Mouse (Mus musculus) liver, embryonic 14.5 days (tissue): Measurements from ENCODE around the gene Traf7. TPM values are rescaled to one million over a fixed set of nuclear protein-coding genes. Genes with fewer than 3 reads are reported as not detected.

Experiments used
- ATAC-seq: fragments of 200-750 bp; cut with Nextera tagmentation; 2 replicates; pipeline ENCODE4 v1.8.0; 2017; ENCODE audit warnings: moderate number of reproducible peaks, mild to moderate bottlenecking, moderate library complexity; ENCODE audit not compliant: insufficient read depth
- DNase-seq, 3 experiments: peaks; one replicate each; pipeline ENCODE4 v3.0.0-alpha.2; 2012 to 2013; ENCODE audit warnings: low read depth in 3 of 3, low spot score in 3 of 3
- H3K27ac ChIP-seq: fragments of 300-500 bp; sonication (generic); 2 replicates; pipeline ENCODE4 v1.5.1; 2014; ENCODE audit warnings: moderate library complexity, mild to moderate bottlenecking, control low read depth, inconsistent platforms
- H3K27me3 ChIP-seq: fragments of 300-500 bp; sonication (generic); 2 replicates; pipeline ENCODE4 v1.6.1; 2014; ENCODE audit warnings: mild to moderate bottlenecking, low read length, moderate library complexity; ENCODE audit not compliant: control insufficient read depth, insufficient read depth
- H3K36me3 ChIP-seq: fragments of 300-500 bp; sonication (generic); replicated peaks from 2 replicates; pipeline ENCODE4 v1.6.1; 2014; ENCODE audit warnings: low read depth; ENCODE audit not compliant: control insufficient read depth, insufficient read depth
- H3K4me1 ChIP-seq, 2 experiments: fragments of 200-500 bp in 1 of 2; fragments of 300-500 bp in 1 of 2; sonication (generic) in 1 of 2; replicated peaks; 2 replicates each; pipeline ENCODE4 v1.6.1; 2012 to 2014; ENCODE audit warnings: antibody characterized with exemption in 1 of 2, inconsistent platforms in 1 of 2, low read length in 1 of 2; ENCODE audit not compliant: control insufficient read depth in 2 of 2, insufficient read depth in 2 of 2
- H3K4me2 ChIP-seq: fragments of 300-500 bp; sonication (generic); 2 replicates; pipeline ENCODE4 v1.6.1; 2014; ENCODE audit warnings: low read depth, mild to moderate bottlenecking, control low read depth, moderate library complexity
- H3K4me3 ChIP-seq, 2 experiments: fragments of 200-500 bp in 1 of 2; fragments of 300-500 bp in 1 of 2; sonication (generic) in 1 of 2; 2 replicates each; pipeline ENCODE4 v1.5.1; 2012 to 2014; ENCODE audit warnings: low read depth in 2 of 2, low read length in 2 of 2, mild to moderate bottlenecking in 2 of 2, control low read depth in 1 of 2, inconsistent platforms in 1 of 2, moderate library complexity in 1 of 2; ENCODE audit not compliant: insufficient read depth in 1 of 2
- H3K9ac ChIP-seq: fragments of 300-500 bp; sonication (generic); replicated peaks from 2 replicates; pipeline ENCODE4 v1.6.1; 2014; ENCODE audit warnings: mild to moderate bottlenecking, control low read depth, moderate library complexity
- H3K9me3 ChIP-seq: fragments of 300-500 bp; sonication (generic); 2 replicates; pipeline ENCODE4 v1.6.1; 2016; ENCODE audit warnings: low read length, mixed read lengths; ENCODE audit not compliant: control insufficient read depth
- CTCF ChIP-seq: IDR thresholded peaks from 2 replicates; pipeline ENCODE4 v1.5.1; 2016; ENCODE audit warnings: antibody characterized with exemption, low read depth, control low read depth
- EP300 ChIP-seq: IDR thresholded peaks from 2 replicates; pipeline ENCODE4 v1.6.1; 2016; ENCODE audit warnings: antibody characterized with exemption, low read depth
- WGBS: fragments of 180-500 bp; shearing (Covaris S2); extraction: QIAGEN DNeasy Blood & Tissue Kit; methylation state at CpG from one replicate; pipeline ENCODE4 v1.1.7; 2014; ENCODE audit not compliant: insufficient replicate concordance; 5-methylcytosine and 5-hydroxymethylcytosine counted together
- polyA plus RNA-seq, 2 experiments: library from polyadenylated mRNA; depleted of rRNA in 1 of 2; stranded (reverse) in 1 of 2; unstranded in 1 of 2; fragments of >200 nt; fragmentation: Nextera tagmentation in 1 of 2; extraction: Ambion mirVana in 1 of 2; gene quantifications; 2 replicates each; pipeline versions ENCODE4 v1.2.1 to v1.2.3; 2012 to 2014

Gene Traf7
- polyA plus RNA-seq, 2 experiments = 25.6 to 64.2 TPM

GRCm38 (mm10) chr17:24476022-24476776 lies 51.5 kb downstream of the Traf7 start:
- no peak overlapping the region for H3K4me2 ChIP-seq
- H3K27ac ChIP-seq = no peak overlapping the region
- H3K9ac ChIP-seq = no peak overlapping the region
- H3K4me1 ChIP-seq = peaks cover 13 to 29% of the 10 kb centered on the region in 2 experiments
- H3K36me3 ChIP-seq = peaks cover 25% of the 10 kb centered on the region
- WGBS = 79% methylated on average over 10 of the region's 10 CpGs
- H3K27me3 ChIP-seq = no peaks in the 10 kb centered on the region
- H3K4me3 ChIP-seq = no peak overlapping the region
- H3K9me3 ChIP-seq = no peaks in the 10 kb centered on the region
- DNase-seq (no peak), ATAC-seq (no peak)
- TF ChIP-seq EP300 = no peak
- TF ChIP-seq CTCF = no peak

- Histone ChIP-seq H3K4me3 (no peak overlapping the region), H3K27me3 (no peaks in the 10 kb centered on the region), H3K4me2 (no peak overlapping the region), H3K36me3 (peaks cover 25% of the 10 kb centered on the region), H3K4me1 (peaks cover 13 to 29% of the 10 kb centered on the region in 2 experiments), H3K9me3 (no peaks in the 10 kb centered on the region), H3K9ac (no peak overlapping the region), H3K27ac (no peak overlapping the region)
- TF ChIP-seq CTCF (no peak), EP300 (no peak)
- 81% methylated on average over 6 of the region's 6 CpGs for WGBS
- DNase-seq (no peak), ATAC-seq (no peak)
These were observed 52.2 kb downstream of the Traf7 start for GRCm38 (mm10) chr17:24475586-24475985.

GRCm38 (mm10) chr17:24474557-24474956 lies 53.2 kb downstream of the Traf7 start:
- ATAC-seq (no peak), DNase-seq (no peak)
- H3K27ac ChIP-seq = no peak overlapping the region
- no peaks in the 10 kb centered on the region for H3K27me3 ChIP-seq
- 66% methylated on average over 5 of the region's 5 CpGs for WGBS
- peaks cover 25% of the 10 kb centered on the region for H3K36me3 ChIP-seq
- H3K9me3 ChIP-seq = no peaks in the 10 kb centered on the region
- TF ChIP-seq EP300 (no peak), CTCF (no peak)
- no peak overlapping the region for H3K9ac ChIP-seq
- H3K4me1 ChIP-seq = peaks cover 13 to 20% of the 10 kb centered on the region in 2 experiments
- no peak overlapping the region for H3K4me3 ChIP-seq
- no peak overlapping the region for H3K4me2 ChIP-seq

GRCm38 (mm10) chr17:24473612-24474275 lies 54.0 kb downstream of the Traf7 start, which contains the start of gene Bricd5:
Gene Bricd5, plus strand, starts transcription at chr17:24473884.
- 73% methylated on average over 6 of the region's 6 CpGs for WGBS
- Histone ChIP-seq H3K4me2 (peak within 1 kb of the TSS; percentile 96), H3K9me3 (no peaks in the 10 kb centered on the region), H3K27me3 (no peaks in the 10 kb centered on the region), H3K9ac (no peak within 1 kb of the TSS), H3K36me3 (peaks cover 25% of the 10 kb centered on the region), H3K27ac (peak within 1 kb of the TSS; percentile 11; the same call in 1 of the 2 replicates), H3K4me1 (peaks cover 13 to 20% of the 10 kb centered on the region in 2 experiments), H3K4me3 (peak within 1 kb of the TSS; percentile 84 to 93; a peak in 3 of 4 replicates)
- TF ChIP-seq EP300 (no peak), CTCF (no peak)
- ATAC-seq (no peak), DNase-seq (no peak)

GRCm38 (mm10) chr17:24472512-24472911 lies 55.2 kb downstream of the Traf7 start:
- Histone ChIP-seq H3K27me3 (no peaks in the 10 kb centered on the region), H3K27ac (peak overlapping the region; percentile 10; the same call in 1 of the 2 replicates), H3K4me1 (peaks cover 10 to 13% of the 10 kb centered on the region in 2 experiments), H3K4me2 (peak overlapping the region; percentile 96), H3K4me3 (peak overlapping the region; percentile 84 to 93; a peak in 3 of 4 replicates), H3K36me3 (peaks cover 25% of the 10 kb centered on the region), H3K9ac (peak overlapping the region; percentile 96), H3K9me3 (no peaks in the 10 kb centered on the region)
- ATAC-seq = no peak
- TF ChIP-seq EP300 (no peak), CTCF (no peak)
- WGBS = 75% methylated on average over 4 of the region's 4 CpGs
- DNase-seq = no peak
